Mouse (Mus musculus) G1E (cell line): ENCODE results near the gene Rnf216.

ENCODE experiments used
- CTCF ChIP-seq: IDR thresholded peaks from 2 replicates; pipeline ENCODE4 v1.5.1; 2012; ENCODE audit warnings: low read depth, low read length, inconsistent platforms, mixed read lengths
- POLR2AphosphoS5 ChIP-seq: IDR thresholded peaks from 2 replicates; pipeline ENCODE4 v1.6.1; 2012; ENCODE audit warnings: low read depth, low read length, inconsistent platforms; ENCODE audit not compliant: insufficient replicate concordance

DNA sequence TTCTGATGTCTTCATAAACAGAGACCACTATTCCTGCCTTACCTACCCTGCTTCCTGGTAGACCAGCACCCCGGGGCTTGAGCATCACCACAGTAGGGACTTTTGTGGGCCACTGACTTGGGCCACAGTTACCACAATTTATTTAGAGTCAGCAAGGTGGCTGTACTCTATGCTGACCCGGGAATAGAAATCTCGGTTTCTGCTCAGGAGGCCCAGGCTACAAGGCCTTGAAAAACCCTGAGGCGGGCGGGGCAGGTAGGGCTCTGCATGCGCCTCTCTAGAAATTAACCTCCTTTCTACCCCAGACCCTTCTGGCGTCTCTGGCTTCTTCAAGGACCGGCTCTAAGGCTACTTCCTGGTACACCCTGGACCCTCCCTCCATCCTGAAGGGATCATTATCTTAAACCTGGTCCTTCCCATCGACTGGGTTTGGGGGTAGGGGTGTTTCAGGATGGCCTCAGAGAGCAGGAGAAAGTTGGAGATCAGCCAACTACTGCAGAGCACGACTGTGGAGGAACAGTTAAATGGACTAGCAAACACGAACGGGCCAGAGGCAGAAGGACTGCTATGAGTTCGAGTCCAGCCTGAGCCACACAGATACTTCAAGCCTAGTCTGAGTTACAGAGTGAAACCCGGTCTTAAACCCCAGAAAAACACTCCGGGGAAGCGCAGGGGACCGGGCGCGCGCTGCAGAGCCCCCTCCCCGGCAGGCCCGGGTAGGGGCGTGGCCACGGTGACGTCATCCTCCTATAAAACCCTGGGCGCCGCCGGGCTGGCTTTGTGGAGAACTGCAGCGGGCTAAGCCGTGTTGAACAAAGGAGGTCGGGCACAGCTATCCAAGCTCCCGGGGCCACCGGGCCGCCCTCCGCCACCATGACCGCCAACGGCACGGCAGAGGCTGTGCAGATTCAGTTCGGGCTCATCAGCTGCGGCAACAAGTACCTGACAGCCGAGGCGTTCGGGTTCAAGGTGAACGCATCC is 152.9 kb downstream of the Rnf216 start, which contains the start of gene Fscn1:
- TF ChIP-seq POLR2AphosphoS5, result no peak
- no peak for TF ChIP-seq CTCF
